In the genomic region with DNA sequence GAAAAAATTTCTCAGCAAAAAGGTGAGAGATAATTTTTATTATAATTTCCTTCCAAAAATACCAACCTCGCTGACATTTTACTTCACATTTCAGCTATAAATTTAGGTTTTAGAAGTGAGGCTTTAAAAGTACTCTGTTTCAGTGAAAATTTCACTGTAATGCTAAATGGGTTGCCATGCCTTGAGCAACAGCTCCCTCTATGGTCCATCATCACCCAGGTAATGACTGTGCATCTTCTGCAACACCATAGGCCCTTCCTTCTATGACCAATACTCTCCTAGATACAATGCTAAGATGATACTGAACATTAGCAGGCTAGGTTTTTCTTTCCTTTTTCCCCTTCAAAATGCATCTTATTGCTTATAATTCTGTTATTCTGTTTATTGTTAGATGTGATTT, we compare ENCODE assay signal across 8 mouse cellular contexts.
DNase-seq lines count a peak whose midpoint lies in the region; ATAC-seq lines count a peak whose summit lies in the region.

No protein-coding gene starts in this region.

- H3K9me3 ChIP-seq in kidney, embryonic 14.5 days (ENCODE audit: control insufficient read depth, low read length): no peaks in the 10 kb centered on the region
- 0 out of 2 replicates have a peak, but pooled peaks cover 2% of the 10 kb centered on the region for H3K9me3 ChIP-seq in forebrain, embryonic 12.5 days

- H3K4me2 ChIP-seq in kidney, embryonic 14.5 days (replicated peaks; ENCODE audit: low read depth, low read length): no peak overlapping the region
- H3K4me2 ChIP-seq in forebrain, embryonic 12.5 days: no peak overlapping the region

- no peaks in the 10 kb centered on the region for H3K27me3 ChIP-seq in kidney, embryonic 14.5 days (ENCODE audit: control insufficient read depth, insufficient read depth, low read length)
- no peaks in the 10 kb centered on the region for H3K27me3 ChIP-seq in forebrain, embryonic 12.5 days

- no peak overlapping the region for H3K9ac ChIP-seq in kidney, embryonic 14.5 days (ENCODE audit: low read depth, low read length)
- H3K9ac ChIP-seq in forebrain, embryonic 12.5 days: no peak overlapping the region

- 0 out of 2 replicates have a peak, but pooled peaks have one; percentile 73 for ATAC-seq in kidney, embryonic 14.5 days (ENCODE audit: low FRiP score, low TSS enrichment)
- peak; percentile 61; the same call in 1 of the 2 replicates for ATAC-seq in forebrain, embryonic 12.5 days (ENCODE audit: low FRiP score)

- no peak overlapping the region for H3K27ac ChIP-seq in kidney, embryonic 14.5 days (ENCODE audit: low read depth, low read length)
- H3K27ac ChIP-seq in forebrain, embryonic 12.5 days: no peak overlapping the region

- no peak overlapping the region for H3K4me3 ChIP-seq in kidney, embryonic 14.5 days (ENCODE audit: low read length)
- no peak overlapping the region for H3K4me3 ChIP-seq in forebrain, embryonic 12.5 days (replicated peaks)

- no peak for DNase-seq in kidney, adult 18-20 months
- peak; percentile 1 for DNase-seq in c-Kit-positive CD71-negative TER-119-negative erythroid progenitor cells, embryonic 14.5 days (ENCODE audit: low read depth)
- DNase-seq in kidney, postnatal 4 days: peak; percentile 51 to 55
- DNase-seq in mesoderm, embryonic 11.5 days (ENCODE audit: low read depth, low spot score): peak; percentile 29
- DNase-seq in spleen, postnatal 14 days (ENCODE audit: low spot score in 2 of 2): no peak
- no peak for DNase-seq in thymus, postnatal 36 days

- WGBS in kidney, embryonic 14.5 days: 21% methylated on average over 1 of the region's 1 CpGs
- WGBS in forebrain, embryonic 12.5 days: 44% methylated on average over 1 of the region's 1 CpGs

- no peaks in the 10 kb centered on the region for H3K36me3 ChIP-seq in kidney, embryonic 14.5 days (ENCODE audit: control insufficient read depth, insufficient read depth, low read length)
- no peaks in the 10 kb centered on the region for H3K36me3 ChIP-seq in forebrain, embryonic 12.5 days (replicated peaks)

- no peaks in the 10 kb centered on the region for H3K4me1 ChIP-seq in kidney, embryonic 14.5 days (ENCODE audit: control insufficient read depth, insufficient read depth, low read length)
- no peaks in the 10 kb centered on the region for H3K4me1 ChIP-seq in forebrain, embryonic 12.5 days

Comparison
In these comparisons a context has a peak if more than half of its experiments do, and no peak if none do; other contexts are left out.
1. DNase-seq: peak in c-Kit-positive CD71-negative TER-119-negative erythroid progenitor cells, embryonic 14.5 days (single experiment), kidney, postnatal 4 days (2 of 2) and mesoderm, embryonic 11.5 days (single experiment); none in kidney, adult 18-20 months (single experiment), spleen, postnatal 14 days (0 of 2) and thymus, postnatal 36 days (0 of 2).